Mouse (Mus musculus): ENCODE data around the gene Lmo2.

DNA sequence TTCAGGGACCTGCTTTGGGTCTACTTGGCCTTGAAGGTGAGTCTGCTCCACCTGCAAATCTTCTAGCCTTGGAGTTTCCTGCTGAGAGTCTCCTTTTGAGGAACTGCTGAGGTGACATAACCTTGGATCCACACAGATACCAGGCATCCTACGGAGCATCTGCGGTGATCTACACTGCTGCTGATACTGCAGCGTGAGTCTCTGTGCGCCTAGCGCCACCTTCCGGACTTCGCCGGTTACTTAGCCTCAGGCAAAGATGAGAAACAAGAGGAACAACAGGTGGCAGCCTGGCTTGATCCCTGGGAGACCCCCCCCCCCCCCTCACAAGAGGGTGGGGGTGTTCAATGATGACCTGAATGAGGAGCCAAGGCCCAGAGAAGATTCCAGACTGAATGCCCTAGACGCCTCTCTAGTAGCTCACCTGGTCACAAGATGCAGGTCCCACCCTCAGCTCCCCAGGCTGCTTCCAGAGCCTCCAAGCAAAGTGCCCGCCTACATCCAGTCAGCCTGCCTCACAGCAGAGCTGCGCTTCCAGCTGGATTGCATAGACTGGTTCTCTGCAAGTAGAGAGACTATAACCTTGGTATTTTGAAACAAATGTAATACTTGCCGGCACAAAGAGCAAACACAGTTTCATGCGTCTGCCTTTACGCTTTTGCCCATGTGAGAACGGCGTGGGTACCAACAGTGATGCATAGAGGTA is 45.1 kb downstream of the Lmo2 start:
- TF ChIP-seq ZMIZ1 (IDR thresholded peaks at IDR 0.05; ENCODE audit: low read depth, low read length): no peak
- TF ChIP-seq CTCF (conservative IDR thresholded peaks at IDR 0.05 in 1 of 2, IDR thresholded peaks at IDR 0.05 in 1 of 2; ENCODE audit: low read depth in 2 of 2, low read length in 2 of 2): peak; percentile 37 to 91; a peak in 3 of 4 replicates
- no peak for TF ChIP-seq POLR2A (IDR thresholded peaks at IDR 0.05; ENCODE audit: low read depth, low read length)
- no peak for TF ChIP-seq POLR2AphosphoS2 (IDR thresholded peaks at IDR 0.05; ENCODE audit: low read depth, low read length)
- no peak for TF ChIP-seq HCFC1 (IDR thresholded peaks at IDR 0.05; ENCODE audit: low read depth, low read length)
- no peak for TF ChIP-seq MAX (IDR thresholded peaks at IDR 0.05; ENCODE audit: low read length)
